Mouse (Mus musculus) CH12.LX (cell line): ENCODE data around the gene Mmd. TPM values are rescaled to one million over a fixed set of nuclear protein-coding genes. Genes with fewer than 3 reads are reported as not detected.

Experiments used
- DNase-seq: peaks from one replicate; pipeline ENCODE4 v3.0.0-alpha.2; 2013; ENCODE audit errors: extremely low read depth
- H3K27ac ChIP-seq: 2 replicates; pipeline ENCODE4 v1.5.1; 2012; ENCODE audit warnings: low read depth, mild to moderate bottlenecking, control low read depth, moderate library complexity; ENCODE audit not compliant: insufficient read depth
- H3K27me3 ChIP-seq: replicated peaks from 2 replicates; pipeline ENCODE3; 2012; ENCODE audit warnings: inconsistent platforms
- H3K36me3 ChIP-seq, 2 experiments: replicated peaks in 1 of 2; 2 replicates each; pipeline versions ENCODE3 to v1.6.1; 2012; ENCODE audit warnings: inconsistent platforms in 1 of 2, low read length in 1 of 2, mild to moderate bottlenecking in 1 of 2, mixed read lengths in 1 of 2, moderate library complexity in 1 of 2; ENCODE audit not compliant: control insufficient read depth in 1 of 2, insufficient read depth in 1 of 2
- H3K4me1 ChIP-seq, 2 experiments: 2 replicates each; pipeline ENCODE4 v1.6.1; 2012; ENCODE audit warnings: inconsistent platforms in 1 of 2, moderate library complexity in 1 of 2; ENCODE audit not compliant: insufficient read depth in 2 of 2, control insufficient read depth in 1 of 2
- H3K4me2 ChIP-seq: 2 replicates; pipeline ENCODE4 v1.6.1; 2012; ENCODE audit warnings: low read depth, mild to moderate bottlenecking, control low read depth; ENCODE audit not compliant: poor library complexity, insufficient read depth, severe bottlenecking
- H3K4me3 ChIP-seq, 3 experiments: fragments of 150-350 bp in 1 of 3; sonication (generic) in 1 of 3; replicated peaks in 1 of 3; 2 replicates each; pipeline versions ENCODE3 to v1.5.1; 2011 to 2012; ENCODE audit warnings: low read depth in 2 of 3, low read length in 2 of 3, mild to moderate bottlenecking in 2 of 3, moderate library complexity in 2 of 3, control low read depth in 1 of 3, improper control_type of control experiment in 1 of 3, inconsistent platforms in 1 of 3, mixed read lengths in 1 of 3; ENCODE audit not compliant: poor library complexity in 1 of 3
- H3K79me2 ChIP-seq: replicated peaks from 2 replicates; pipeline ENCODE4 v1.6.1; 2012; ENCODE audit warnings: mild to moderate bottlenecking, moderate library complexity; ENCODE audit not compliant: control insufficient read depth, poor library complexity, insufficient read depth, severe bottlenecking; ENCODE audit errors: extremely low read depth
- H3K9ac ChIP-seq: 2 replicates; pipeline ENCODE4 v1.6.1; 2012; ENCODE audit warnings: low read depth, mild to moderate bottlenecking, control low read depth, moderate library complexity; ENCODE audit not compliant: insufficient read depth
- H3K9me3 ChIP-seq: replicated peaks from 2 replicates; pipeline ENCODE3; 2012; ENCODE audit warnings: low read length, inconsistent platforms, mixed read lengths
- BHLHE40 ChIP-seq: IDR thresholded peaks from 2 replicates; pipeline ENCODE4 v1.6.1; 2011; ENCODE audit warnings: mild to moderate bottlenecking, low read depth, low read length, improper control_type of control experiment
- CHD1 ChIP-seq: IDR thresholded peaks from 2 replicates; pipeline ENCODE4 v1.6.1; 2012; ENCODE audit warnings: low read depth, low read length, improper control_type of control experiment, inconsistent platforms
- IRF4 ChIP-seq: IDR thresholded peaks from 2 replicates; pipeline ENCODE4 v1.6.1; 2014; ENCODE audit warnings: low read depth, mild to moderate bottlenecking, inconsistent platforms, low read length, improper control_type of control experiment
- JUN ChIP-seq: IDR thresholded peaks from 2 replicates; pipeline ENCODE4 v1.6.1; 2011; ENCODE audit warnings: low read depth, mild to moderate bottlenecking, low read length, improper control_type of control experiment, moderate library complexity; ENCODE audit not compliant: insufficient read depth
- MAFK ChIP-seq: IDR thresholded peaks from 2 replicates; pipeline ENCODE4 v1.6.1; 2011; ENCODE audit warnings: low read length, improper control_type of control experiment; ENCODE audit not compliant: insufficient replicate concordance
- MAX ChIP-seq: IDR thresholded peaks from 2 replicates; pipeline ENCODE4 v1.6.1; 2011; ENCODE audit warnings: low read length, improper control_type of control experiment
- MXI1 ChIP-seq: IDR thresholded peaks from 2 replicates; pipeline ENCODE4 v1.6.1; 2011; ENCODE audit warnings: mild to moderate bottlenecking, low read depth, low read length, improper control_type of control experiment
- NELFE ChIP-seq: IDR thresholded peaks from 2 replicates; pipeline ENCODE4 v1.6.1; 2011; ENCODE audit warnings: low read depth, low read length, improper control_type of control experiment
- PAX5 ChIP-seq: IDR thresholded peaks from 2 replicates; pipeline ENCODE4 v1.6.1; 2012; ENCODE audit warnings: low read length, inconsistent platforms, mixed read lengths
- POLR2A ChIP-seq: IDR thresholded peaks from 2 replicates; pipeline ENCODE4 v1.6.1; 2011; ENCODE audit warnings: low read depth, mild to moderate bottlenecking, improper control_type of control experiment, low read length
- RAD21 ChIP-seq: IDR thresholded peaks from 2 replicates; pipeline ENCODE4 v1.6.1; 2011; ENCODE audit warnings: low read depth, mild to moderate bottlenecking, low read length, improper control_type of control experiment, moderate library complexity
- SMC3 ChIP-seq: IDR thresholded peaks from 2 replicates; pipeline ENCODE4 v1.6.1; 2011; ENCODE audit warnings: low read depth, low read length, improper control_type of control experiment
- TBP ChIP-seq: conservative IDR thresholded peaks from 2 replicates; pipeline ENCODE4 v1.6.1; 2011; ENCODE audit warnings: low read depth, low read length, improper control_type of control experiment
- UBTF ChIP-seq: IDR thresholded peaks from 2 replicates; pipeline ENCODE4 v1.6.1; 2012; ENCODE audit warnings: low read depth, mild to moderate bottlenecking, inconsistent platforms, low read length, improper control_type of control experiment, moderate library complexity
- USF1 ChIP-seq: IDR thresholded peaks from 2 replicates; pipeline ENCODE4 v1.6.1; 2014; ENCODE audit warnings: low read depth, mild to moderate bottlenecking, inconsistent platforms, low read length, improper control_type of control experiment
- USF2 ChIP-seq: conservative IDR thresholded peaks from 2 replicates; pipeline ENCODE4 v1.6.1; 2011; ENCODE audit warnings: low read depth, low read length, improper control_type of control experiment
- ZC3H11A ChIP-seq: IDR thresholded peaks from 2 replicates; pipeline ENCODE4 v1.6.1; 2012; ENCODE audit warnings: low read depth, mild to moderate bottlenecking, inconsistent platforms, low read length, improper control_type of control experiment
- ZMIZ1 ChIP-seq: IDR thresholded peaks from 2 replicates; pipeline ENCODE4 v1.6.1; 2012; ENCODE audit warnings: low read depth, mild to moderate bottlenecking, inconsistent platforms, low read length, improper control_type of control experiment
- dilution Hi-C: fragments of 300-500 bp; cut with MboI; formaldehyde crosslinking; loops from 2 replicates; pipeline ENCODE4 v1.14.3; 2020; ENCODE audit warnings: low sequenced_read_pairs; ENCODE audit not compliant: extremely low pct_unique_long_range_greater_than_20kb, extremely low pct_ligation_motif_present
- in situ Hi-C: fragments of 300-500 bp; cut with MboI; formaldehyde crosslinking; loops from 3 replicates; pipeline ENCODE4 v1.14.3; 2019; ENCODE audit warnings: low sequenced_read_pairs, low pct_ligation_motif_present, low pct_unique_long_range_greater_than_20kb, mixed read lengths
- polyA plus RNA-seq: library from polyadenylated mRNA; unstranded; fragments of >175 nt; gene quantifications from 2 replicates; pipeline ENCODE4 v1.2.1, GENCODE M21; 2012; ENCODE audit warnings: low read depth; ENCODE audit not compliant: insufficient read length
- total RNA-seq, 2 experiments: library from RNA; depleted of rRNA; stranded (reverse); fragments of 300-350 nt in 1 of 2; fragments of >200 nt in 1 of 2; gene quantifications; 2 replicates each; pipeline ENCODE4 v1.2.3; 2012 to 2014

The Mmd gene
- total and polyA plus RNA-seq, 3 experiments, result 10.3 to 60.4 (median 39.8) TPM

DNA sequence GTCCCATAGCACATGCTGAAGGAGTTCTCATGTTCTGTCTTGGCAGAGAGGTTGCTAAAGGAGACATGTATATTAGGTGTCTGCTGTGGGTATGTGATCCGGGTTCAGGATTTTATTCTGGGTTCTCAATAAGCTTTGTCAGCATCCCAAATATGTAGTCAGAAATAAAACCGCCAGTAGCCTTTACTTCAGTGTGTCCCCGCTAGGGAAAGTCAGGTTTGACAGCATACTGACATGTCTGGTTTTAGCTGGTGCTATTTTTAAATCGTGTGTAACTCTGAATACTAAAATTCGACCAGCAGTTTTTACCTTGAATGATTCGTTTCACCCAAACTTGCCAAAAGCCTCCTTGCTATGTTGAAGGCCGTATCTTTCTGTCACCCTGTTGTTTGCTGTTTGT, 16.3 kb downstream of the Mmd start:
- Histone ChIP-seq H3K4me2 (no peak overlapping the region), H3K27ac (no peak overlapping the region), H3K27me3 (no peaks in the 10 kb centered on the region), H3K9me3 (peaks cover 11% of the 10 kb centered on the region), H3K4me3 (peak overlapping the region in 1 of 3 experiments; percentile 55), H3K79me2 (no peaks in the 10 kb centered on the region), H3K36me3 (peaks cover 30 to 72% of the 10 kb centered on the region in 2 experiments), H3K4me1 (peaks cover 10 to 48% of the 10 kb centered on the region in 2 experiments), H3K9ac (no peak overlapping the region)
- no peak for DNase-seq
- in situ Hi-C loops (no loop called here), dilution Hi-C loops (no loop called here)
- no peak for TF ChIP-seq IRF4
- TF ChIP-seq BHLHE40, result 0 out of 2 replicates have a peak, but pooled peaks have one; percentile 8

DNA sequence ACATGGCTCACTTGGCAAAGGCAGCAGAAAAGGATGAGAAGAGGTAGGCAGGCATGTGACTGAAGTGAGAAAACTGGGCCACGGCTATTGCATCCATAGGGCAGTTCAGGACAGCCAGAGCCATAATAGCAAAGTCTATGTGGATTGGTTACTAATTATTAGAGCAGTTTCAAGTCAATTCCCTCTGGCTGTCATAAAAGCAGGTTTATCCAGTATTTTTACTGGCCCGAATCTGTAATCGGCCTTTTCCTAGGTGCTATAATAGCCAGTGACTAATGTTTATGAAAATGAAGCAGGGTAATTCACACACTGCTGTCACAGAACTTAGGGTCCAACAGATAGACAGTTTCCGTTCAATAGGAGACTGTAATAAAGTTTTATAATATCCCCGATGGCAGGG, 19.7 kb downstream of the Mmd start:
- H3K9ac ChIP-seq, result no peak overlapping the region
- H3K4me2 ChIP-seq, result no peak overlapping the region
- H3K27me3 ChIP-seq, result no peaks in the 10 kb centered on the region
- no peaks in the 10 kb centered on the region for H3K9me3 ChIP-seq
- peaks cover 21 to 73% of the 10 kb centered on the region in 2 experiments for H3K36me3 ChIP-seq
- H3K27ac ChIP-seq, result no peak overlapping the region
- in situ Hi-C loops, result no loop called here
- peaks cover 7 to 37% of the 10 kb centered on the region in 2 experiments for H3K4me1 ChIP-seq
- TF ChIP-seq ZC3H11A, result no peak
- TF ChIP-seq JUN, result no peak
- no peak for TF ChIP-seq MAFK
- no peak for TF ChIP-seq SMC3
- no peak for TF ChIP-seq POLR2A
- TF ChIP-seq PAX5, result no peak
- no peak for TF ChIP-seq NELFE
- TF ChIP-seq UBTF, result no peak
- TF ChIP-seq USF1, result no peak
- no peak for TF ChIP-seq CHD1
- TF ChIP-seq USF2, result no peak
- TF ChIP-seq MXI1, result no peak
- no peak for TF ChIP-seq TBP
- no peak for TF ChIP-seq RAD21
- no peak for TF ChIP-seq ZMIZ1
- no peak for TF ChIP-seq MAX
- no peak for TF ChIP-seq IRF4
- no peak for DNase-seq
- H3K4me3 ChIP-seq, result no peak overlapping the region
- dilution Hi-C loops, result no loop called here
- H3K79me2 ChIP-seq, result no peaks in the 10 kb centered on the region
